In genomic region chr5:34760850-34761508, GRCm38 (mm10) we compare ENCODE assay signal across 8 mouse cellular contexts. TPM values are rescaled to one million over a fixed set of nuclear protein-coding genes. Genes with fewer than 3 reads are reported as not detected.
DNase-seq lines count a peak whose midpoint lies in the region; ATAC-seq and TF ChIP-seq lines count a peak whose summit lies in the region.

No protein-coding gene starts in this region.

- H3K36me3 ChIP-seq in embryonic facial prominence, embryonic 13.5 days, result no peaks in the 10 kb centered on the region
- H3K36me3 ChIP-seq in hindbrain, postnatal 0 days (ENCODE audit: insufficient read depth, low read length), result no peaks in the 10 kb centered on the region
- H3K36me3 ChIP-seq in macrophage (ENCODE audit: inconsistent target), result no peaks in the 10 kb centered on the region

- H3K4me2 ChIP-seq in embryonic facial prominence, embryonic 13.5 days, result peak overlapping the region; percentile 90
- H3K4me2 ChIP-seq in hindbrain, postnatal 0 days (ENCODE audit: low read depth, low read length), result peak overlapping the region; percentile 63

- peaks cover 40% of the 10 kb centered on the region for H3K79me2 ChIP-seq in macrophage (ENCODE audit: inconsistent target)

- under 1% methylated on average over 19 of the region's 19 CpGs for WGBS in embryonic facial prominence, embryonic 13.5 days
- 1% methylated on average over 19 of the region's 19 CpGs for WGBS in hindbrain, postnatal 0 days
- whole genome bisulfite sequencing in macrophage (ENCODE audit: missing documents), result 5% methylated on average over 19 of the region's 19 CpGs

- ATAC-seq in embryonic facial prominence, embryonic 13.5 days (ENCODE audit: insufficient number of reproducible peaks, insufficient read depth, low FRiP score, low TSS enrichment, low read depth), result no peak; the same call in 1 of the 2 replicates
- no peak for ATAC-seq in hindbrain, postnatal 0 days

- H3K9me3 ChIP-seq in embryonic facial prominence, embryonic 13.5 days, result no peaks in the 10 kb centered on the region
- H3K9me3 ChIP-seq in hindbrain, postnatal 0 days (ENCODE audit: low read length), result no peaks in the 10 kb centered on the region

- DNase-seq in embryo, embryonic 10 days (ENCODE audit: low spot score), result peak; percentile 8
- no peak for DNase-seq in embryo, embryonic 11 days
- peak; percentile 15 for DNase-seq in ovary, postnatal 14 days (ENCODE audit: low spot score)
- DNase-seq in ovary, adult 18-20 months (ENCODE audit: low spot score), result no peak
- no peak for DNase-seq in hindbrain, postnatal 0 days (ENCODE audit: low spot score)
- no peak for DNase-seq in adrenal gland, adult 2 months

- H3K9ac ChIP-seq in embryonic facial prominence, embryonic 13.5 days, result peak overlapping the region; percentile 97
- peak overlapping the region; percentile 81 for H3K9ac ChIP-seq in hindbrain, postnatal 0 days (replicated peaks; ENCODE audit: low read length)

- H3K27ac ChIP-seq in embryonic facial prominence, embryonic 13.5 days, result peak overlapping the region; percentile 90
- peak overlapping the region; percentile 90 for H3K27ac ChIP-seq in hindbrain, postnatal 0 days
- peak overlapping the region; percentile 25 for H3K27ac ChIP-seq in macrophage

- no peaks in the 10 kb centered on the region for H3K27me3 ChIP-seq in embryonic facial prominence, embryonic 13.5 days
- no peaks in the 10 kb centered on the region for H3K27me3 ChIP-seq in hindbrain, postnatal 0 days (ENCODE audit: insufficient read depth, low read length)

- TF ChIP-seq CTCF in hindbrain, postnatal 0 days (IDR thresholded peaks at IDR 0.05; ENCODE audit: low read depth), result no peak

- peak overlapping the region; percentile 99 for H3K4me3 ChIP-seq in embryonic facial prominence, embryonic 13.5 days
- peak overlapping the region; percentile 85 for H3K4me3 ChIP-seq in hindbrain, postnatal 0 days (ENCODE audit: low read length)
- H3K4me3 ChIP-seq in macrophage (ENCODE audit: inconsistent target), result peak overlapping the region; percentile 72

- peaks cover 13% of the 10 kb centered on the region for H3K4me1 ChIP-seq in embryonic facial prominence, embryonic 13.5 days
- peaks cover 3% of the 10 kb centered on the region; the same call in 1 of the 2 replicates for H3K4me1 ChIP-seq in hindbrain, postnatal 0 days (ENCODE audit: insufficient read depth, low read length)

RNA-seq across cellular contexts. Expression of gene Htt, which starts 0.6 kb away (rescaled TPM):
- polyA plus RNA-seq in embryonic facial prominence, embryonic 13.5 days (2015; fragmentation: Nextera tagmentation; extraction: Ambion mirVana), result 15.5 and 15.6 TPM in 2 replicates
- total RNA-seq in hindbrain, postnatal 0 days (2014; rRNA removed), result 37.4 and 44.0 TPM in 2 replicates
- 7.5 and 8.0 TPM in 2 replicates for polyA plus RNA-seq in hindbrain, postnatal 0 days (2015; fragmentation: Nextera tagmentation; extraction: Ambion mirVana)
- total RNA-seq in macrophage (2018; cell fraction: chromatin; rRNA removed), result 100 to 1,000 TPM; 177 to 485 (median 378) TPM
- total RNA-seq in macrophage (2018; cell fraction: cytosol; rRNA removed), result 10 to 100 TPM; 16.8 to 45.7 (median 27.8) TPM
- 100 to 1,000 TPM in 25 of 26 experiments, 10 to 100 TPM in 1; 94.4 to 250 (median 166) TPM for total RNA-seq in macrophage (2018; cell fraction: nucleus; rRNA removed)
- 14.2 to 24.1 TPM (median 20.6 TPM) in 3 replicates for polyA plus RNA-seq in macrophage (2018)
- 10 to 100 TPM; 25.6 to 36.4 TPM for total RNA-seq in adrenal gland, adult 2 months (2021)
- polyA plus RNA-seq in adrenal gland, adult 2 months (2012; rRNA removed), result 8.8 and 12.1 TPM in 2 replicates

Comparison
In these comparisons a context has a peak if more than half of its experiments do, and no peak if none do; other contexts are left out.
1. DNase-seq: peak in embryo, embryonic 10 days (single experiment) and ovary, postnatal 14 days (single experiment); none in embryo, embryonic 11 days (single experiment), ovary, adult 18-20 months (single experiment), hindbrain, postnatal 0 days (single experiment) and adrenal gland, adult 2 months (single experiment).
2. H3K27ac ChIP-seq: peak in every context shown above with its lines; median percentile 90 in embryonic facial prominence, embryonic 13.5 days; 90 in hindbrain, postnatal 0 days; 25 in macrophage.
3. Peak in every context shown above with its lines, with median percentiles within 50 percentile points of each other: H3K4me3 ChIP-seq.